Mouse (Mus musculus): ENCODE measurements around the gene Pdik1l.
A peak's percentile ranks its signal among the peaks of the same experiment; 100 is the strongest.

DNA sequence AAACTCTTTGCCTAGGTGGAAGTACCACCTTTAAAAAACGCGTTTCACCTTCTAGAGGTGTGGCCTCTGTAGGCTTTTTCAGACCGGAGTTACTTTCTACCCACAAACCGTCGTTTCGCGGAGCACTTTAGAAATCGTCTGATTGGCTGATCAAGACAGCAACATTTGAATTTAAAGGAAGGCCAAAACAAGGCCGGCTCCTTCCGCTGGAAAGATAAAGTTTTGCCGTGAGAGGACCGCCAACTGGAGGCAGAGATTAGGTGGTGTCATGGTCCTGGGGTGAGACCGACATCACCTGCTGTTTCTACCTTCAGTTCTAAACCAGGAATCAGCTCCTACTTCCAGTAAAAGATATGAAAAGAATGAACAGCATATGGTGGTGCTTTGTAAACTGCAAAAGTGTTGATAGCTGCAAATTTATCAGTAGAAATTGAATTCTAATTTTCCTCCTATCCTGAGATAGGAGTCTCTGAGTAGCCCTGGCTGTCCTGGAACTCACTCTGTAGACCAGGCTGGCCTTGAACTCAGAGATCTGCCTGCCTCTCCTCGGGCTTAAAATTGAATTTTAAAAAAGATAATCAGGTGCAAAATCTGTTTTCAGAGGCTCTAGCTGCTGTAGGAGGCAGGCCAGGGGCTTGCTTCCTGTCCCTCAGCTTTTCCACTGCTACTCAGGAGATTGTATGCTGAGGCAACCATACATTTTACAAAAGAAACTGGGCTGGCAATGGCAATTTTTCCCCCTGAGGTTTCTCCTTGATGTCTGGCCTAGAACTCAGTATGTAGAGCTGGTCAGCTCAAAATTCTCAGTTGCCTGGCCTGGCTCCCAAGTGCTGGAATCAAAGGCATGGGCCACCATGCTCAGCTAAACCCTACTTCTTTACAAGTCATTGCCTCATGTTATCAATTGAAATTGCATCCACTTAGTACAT, 14.0 kb downstream of the Pdik1l start:
- TF ChIP-seq CTCF (IDR thresholded peaks at IDR 0.05; ENCODE audit: low read depth, low read length) (no peak), TAL1 (conservative IDR thresholded peaks at IDR 0.05; ENCODE audit: low read depth, low read length) (peak; percentile 51), POLR2AphosphoS5 (IDR thresholded peaks at IDR 0.05; ENCODE audit: insufficient replicate concordance, low read depth, low read length) (no peak)
